8 mouse cellular contexts compared by ENCODE assay signal in the genomic region with DNA sequence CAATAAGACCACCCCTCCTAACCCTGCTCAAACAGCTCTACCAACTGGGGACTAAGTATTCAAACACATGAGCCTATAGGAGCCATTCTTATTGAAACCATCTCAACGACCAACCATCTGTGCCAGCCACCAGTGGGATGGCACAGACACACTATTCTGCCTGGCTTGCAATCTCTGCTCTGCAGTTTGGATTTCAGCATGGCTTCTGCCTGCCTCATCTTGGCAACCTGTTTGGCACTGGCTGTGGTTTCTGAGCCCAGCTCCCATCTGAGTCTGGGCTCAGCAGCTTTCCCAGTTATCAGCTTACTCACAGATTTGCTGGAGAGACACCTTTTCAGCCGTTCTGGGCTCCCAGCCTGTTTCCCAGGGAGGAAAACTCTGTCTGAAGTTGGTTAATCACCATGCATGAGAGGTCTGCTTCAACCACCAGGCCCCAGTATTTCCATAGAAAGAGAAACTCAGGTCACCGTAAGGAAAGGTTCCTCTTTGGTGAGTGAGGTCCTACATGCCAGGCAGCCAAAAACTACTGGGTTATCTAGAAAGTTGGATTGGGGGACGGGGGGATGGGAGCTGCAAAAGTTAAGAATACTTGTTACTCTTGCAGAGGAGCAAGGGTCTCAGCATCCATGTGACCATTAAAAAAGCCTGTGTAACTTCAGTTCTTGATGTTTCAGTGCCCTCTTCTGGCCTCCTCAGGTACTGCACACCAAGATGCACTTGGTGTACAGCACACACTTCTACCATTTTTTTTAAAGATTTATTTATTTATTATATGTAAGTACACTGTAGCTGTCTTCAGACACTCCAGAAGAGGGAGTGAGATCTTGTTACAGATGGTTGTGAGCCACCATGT.
DNase-seq lines count a peak whose midpoint lies in the region; ATAC-seq and TF ChIP-seq lines count a peak whose summit lies in the region.

No protein-coding gene starts in this region.

- no peak for TF ChIP-seq POLR2A in cerebellum, adult 2 months (IDR thresholded peaks at IDR 0.05; ENCODE audit: borderline replicate concordance, insufficient read depth, low read length)

- H3K27ac ChIP-seq in cerebellum, adult 2 months (ENCODE audit: insufficient read depth, low read length): no peak overlapping the region
- no peak overlapping the region for H3K27ac ChIP-seq in forebrain, embryonic 11.5 days (ENCODE audit: low read depth, low read length)
- no peak overlapping the region for H3K27ac ChIP-seq in lung, embryonic 14.5 days (ENCODE audit: low read depth)

- no peaks in the 10 kb centered on the region for H3K36me3 ChIP-seq in forebrain, embryonic 11.5 days (ENCODE audit: control insufficient read depth, insufficient read depth, low read length)
- no peaks in the 10 kb centered on the region for H3K36me3 ChIP-seq in lung, embryonic 14.5 days (ENCODE audit: insufficient read depth)

- no peak overlapping the region for H3K9ac ChIP-seq in forebrain, embryonic 11.5 days (ENCODE audit: low read length)
- no peak overlapping the region for H3K9ac ChIP-seq in lung, embryonic 14.5 days

- no peaks in the 10 kb centered on the region for H3K9me3 ChIP-seq in forebrain, embryonic 11.5 days (ENCODE audit: control insufficient read depth, low read length)
- H3K9me3 ChIP-seq in lung, embryonic 14.5 days (ENCODE audit: low read depth, low read length): no peaks in the 10 kb centered on the region

- no peaks in the 10 kb centered on the region for H3K27me3 ChIP-seq in cerebellum, adult 2 months (ENCODE audit: control insufficient read depth, insufficient read depth, low read length)
- H3K27me3 ChIP-seq in forebrain, embryonic 11.5 days (ENCODE audit: control insufficient read depth, insufficient read depth, low read length): no peaks in the 10 kb centered on the region
- no peaks in the 10 kb centered on the region for H3K27me3 ChIP-seq in lung, embryonic 14.5 days (ENCODE audit: insufficient read depth, low read length)

- no peak overlapping the region for H3K4me2 ChIP-seq in forebrain, embryonic 11.5 days (ENCODE audit: low read depth, low read length, severe bottlenecking)
- no peak overlapping the region for H3K4me2 ChIP-seq in lung, embryonic 14.5 days

- H3K4me1 ChIP-seq in cerebellum, adult 2 months (ENCODE audit: control insufficient read depth, insufficient read depth, low read length): no peaks in the 10 kb centered on the region; the same call in 1 of the 2 replicates
- H3K4me1 ChIP-seq in forebrain, embryonic 11.5 days (replicated peaks; ENCODE audit: control insufficient read depth, insufficient read depth, low read length): no peaks in the 10 kb centered on the region
- H3K4me1 ChIP-seq in lung, embryonic 14.5 days (ENCODE audit: insufficient read depth): no peaks in the 10 kb centered on the region

- no peak overlapping the region for H3K4me3 ChIP-seq in cerebellum, adult 2 months (replicated peaks; ENCODE audit: insufficient read depth, low read depth, low read length)
- no peak overlapping the region for H3K4me3 ChIP-seq in forebrain, embryonic 11.5 days (ENCODE audit: low read depth, low read length)
- no peak overlapping the region for H3K4me3 ChIP-seq in lung, embryonic 14.5 days (ENCODE audit: low read depth, low read length)

- peak; percentile 51; the same call in 1 of the 2 replicates for TF ChIP-seq CTCF in cerebellum, adult 2 months (IDR thresholded peaks at IDR 0.05; ENCODE audit: borderline replicate concordance, insufficient read depth, low read depth, low read length)
- TF ChIP-seq CTCF in lung, embryonic 14.5 days (IDR thresholded peaks at IDR 0.05; ENCODE audit: low read depth): peak; percentile 73

- no peak for ATAC-seq in forebrain, embryonic 11.5 days (replicated peaks; ENCODE audit: low FRiP score)
- ATAC-seq in lung, embryonic 14.5 days (ENCODE audit: insufficient read depth): no peak

- DNase-seq in cerebellum, adult 2 months: peak; percentile 20 to 37
- DNase-seq in cerebellum, adult 11-12 months: no peak
- peak; percentile 76 for DNase-seq in A20 (ENCODE audit: low read depth, low spot score)
- DNase-seq in adrenal gland, postnatal 25 days: peak; percentile 71
- DNase-seq in forebrain, embryonic 11.5 days (ENCODE audit: low spot score): peak; percentile 72
- DNase-seq in kidney, adult 8-10 months: peak; percentile 25 to 72
- DNase-seq in lung, embryonic 14.5 days: peak; percentile 74
- DNase-seq in spleen, adult 18-20 months: peak; percentile 27 to 69

- 38% methylated on average over 4 of the region's 4 CpGs for WGBS in cerebellum, adult 2 months
- WGBS in forebrain, embryonic 11.5 days: 79% methylated on average over 4 of the region's 4 CpGs
- WGBS in lung, embryonic 14.5 days: 72% methylated on average over 4 of the region's 4 CpGs
